Mouse (Mus musculus) embryo, embryonic 10.5 days (tissue): ENCODE measurements around the gene 2210011C24Rik.
"Not testable (repeated sequence)": the region's sequence is repeated elsewhere in the genome, so short reads cannot be mapped to it uniquely, and the experiment has no call there.

Source experiments
- DNase-seq: peaks from one replicate; pipeline ENCODE4 v3.0.0-alpha.2; 2015; ENCODE audit warnings: low spot score

The 2210011C24Rik gene

DNA sequence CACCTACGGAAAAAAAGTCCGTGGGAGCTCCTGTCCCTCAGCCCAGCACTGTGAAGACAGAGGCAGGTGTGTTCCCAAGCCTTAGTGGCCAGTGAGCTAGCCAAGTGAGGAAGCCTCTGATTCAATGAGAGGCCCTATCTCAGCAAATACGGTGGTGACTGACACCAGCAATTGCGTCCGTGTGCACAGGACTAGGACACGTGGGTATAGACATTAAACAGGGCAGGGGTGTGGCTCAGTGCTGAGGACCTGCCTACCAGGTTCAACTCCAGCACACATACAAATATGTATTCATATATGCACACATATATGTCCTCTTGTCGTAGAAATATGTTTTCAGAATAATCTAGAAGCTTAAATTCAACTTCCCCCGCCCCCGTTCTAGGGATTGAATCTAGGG, 7.8 kb upstream of the 2210011C24Rik start:
- DNase-seq = no peak

DNA sequence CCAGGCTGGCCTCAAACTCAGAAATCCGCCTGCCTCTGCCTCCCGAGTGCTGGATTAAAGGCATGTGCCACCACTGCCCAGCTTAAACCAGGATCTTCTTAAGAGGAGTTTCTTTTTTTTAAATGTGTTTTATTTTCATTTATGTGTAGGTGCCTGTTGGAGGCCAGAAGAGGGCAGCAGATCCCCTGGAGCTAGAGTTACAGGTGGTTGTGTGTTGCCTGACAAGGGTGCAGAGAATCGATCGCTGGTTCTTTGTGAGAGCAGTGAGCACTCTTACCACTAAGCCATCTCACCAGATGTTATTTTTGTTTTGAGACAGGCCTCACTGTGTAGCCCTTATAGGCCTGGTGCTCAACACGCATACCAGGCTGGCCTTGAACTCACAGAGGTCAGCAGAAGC, 3.9 kb upstream of the 2210011C24Rik start:
- DNase-seq = no peak

DNA sequence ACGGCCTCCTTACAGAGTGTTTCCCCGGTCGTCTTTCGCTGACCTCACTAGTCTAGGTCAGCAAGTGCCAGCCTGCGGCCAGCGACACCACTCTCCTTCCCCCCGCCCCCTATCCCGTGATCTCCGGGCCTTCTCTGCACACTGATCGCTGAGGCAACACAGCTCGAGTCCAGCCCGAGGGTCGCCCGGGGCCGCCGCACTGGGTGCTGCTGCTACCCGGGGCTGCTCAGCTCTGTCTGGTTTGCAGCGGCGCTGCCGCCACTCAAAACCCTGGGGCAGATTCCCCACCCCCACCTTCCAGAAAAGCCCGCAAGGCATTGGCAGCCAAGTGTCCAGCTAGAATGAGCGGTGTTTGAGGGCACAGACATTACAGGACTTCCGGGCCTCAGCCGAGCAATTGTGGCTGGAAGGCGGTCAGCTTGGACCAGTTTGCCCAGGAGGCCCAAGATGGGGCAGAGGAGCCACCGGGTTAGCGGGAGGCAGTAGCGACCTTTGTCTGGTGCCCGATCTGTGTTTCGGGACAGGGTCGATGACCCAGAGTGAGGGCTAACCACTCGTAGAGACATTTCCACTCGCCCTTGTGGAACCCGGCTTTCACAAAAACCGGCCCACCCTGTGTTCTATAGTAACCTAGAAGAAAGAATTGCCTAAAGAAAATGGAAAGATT, 661 bp upstream of the 2210011C24Rik start:
- DNase-seq = peak; percentile 68

GRCm38 (mm10) chr8:84010625-84011611, 1.1 kb downstream of the 2210011C24Rik start:
- DNase-seq = peak; percentile 84

GRCm38 (mm10) chr8:84009876-84010275, 2.1 kb downstream of the 2210011C24Rik start:
- peak; percentile 93 for DNase-seq

- peak; percentile 69 for DNase-seq
Observed at GRCm38 (mm10) chr8:84008362-84008761, 3.6 kb downstream of the 2210011C24Rik start.

GRCm38 (mm10) chr8:84005502-84005901, 6.5 kb downstream of the 2210011C24Rik start:
- DNase-seq = not testable (repeated sequence)

- peak; percentile 95 for DNase-seq
Observed at GRCm38 (mm10) chr8:84004533-84005201, 7.3 kb downstream of the 2210011C24Rik start.

DNA sequence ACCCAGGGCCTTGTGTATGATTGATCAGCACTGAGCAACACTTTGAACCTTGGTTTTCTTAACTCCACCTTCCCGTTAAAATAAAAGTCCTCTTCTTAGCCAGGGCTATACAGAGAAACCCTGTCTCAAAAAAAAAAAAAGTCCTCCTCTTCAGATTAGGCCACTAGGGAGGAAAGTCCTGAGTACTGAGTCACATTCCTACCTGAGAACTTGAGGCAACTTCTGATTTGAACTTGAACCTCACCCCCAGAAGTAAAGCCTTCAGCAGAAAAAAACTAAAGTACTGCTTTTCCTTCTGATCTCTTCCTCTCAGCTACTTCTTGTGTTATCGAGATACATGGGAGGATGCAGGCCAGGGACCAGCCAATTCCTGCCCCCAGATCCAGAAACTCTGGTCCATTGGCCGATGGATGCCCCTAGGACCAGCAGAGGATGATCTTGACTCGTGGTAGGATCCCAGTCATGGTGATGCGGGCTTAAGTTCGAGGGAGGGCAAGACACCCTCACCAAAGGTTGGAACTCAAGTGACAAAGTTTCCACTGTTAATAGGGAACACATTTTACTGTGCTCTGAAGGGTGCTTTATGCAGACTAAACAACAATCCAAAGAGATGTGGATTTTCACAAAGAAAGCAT, 8.2 kb downstream of the 2210011C24Rik start:
- no peak for DNase-seq

DNA sequence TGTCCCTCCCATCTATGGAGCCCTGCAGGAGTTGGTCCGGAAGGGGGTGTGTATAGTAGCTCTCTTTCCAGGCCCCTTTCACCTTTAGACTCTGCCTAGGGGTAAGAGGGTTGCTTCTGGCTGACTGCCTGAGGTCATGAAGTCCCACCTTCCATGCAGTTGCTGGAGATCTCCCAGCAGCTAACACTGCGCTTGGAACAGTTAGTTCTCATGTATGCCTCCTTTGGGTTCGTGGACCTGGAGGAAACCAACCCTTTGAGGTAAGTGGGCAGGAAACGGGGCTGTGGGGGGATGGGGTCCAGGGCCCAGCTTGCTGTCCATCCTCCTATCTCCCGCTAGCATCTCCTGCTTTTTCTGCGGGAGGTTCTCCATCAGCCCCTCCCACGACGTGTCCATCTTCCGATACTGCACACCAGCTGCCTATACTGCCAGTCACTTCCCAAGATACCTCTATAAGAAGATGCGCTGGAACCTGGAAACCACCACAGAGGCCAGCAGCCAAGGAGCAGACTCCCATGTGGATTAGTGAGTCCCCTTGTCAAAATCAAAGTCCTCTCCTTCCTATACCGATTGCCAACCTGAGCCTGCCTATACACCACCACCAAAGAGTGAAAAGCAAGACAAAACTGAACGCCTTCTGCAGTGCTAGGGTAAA, 8.9 kb downstream of the 2210011C24Rik start:
- no peak for DNase-seq

DNA sequence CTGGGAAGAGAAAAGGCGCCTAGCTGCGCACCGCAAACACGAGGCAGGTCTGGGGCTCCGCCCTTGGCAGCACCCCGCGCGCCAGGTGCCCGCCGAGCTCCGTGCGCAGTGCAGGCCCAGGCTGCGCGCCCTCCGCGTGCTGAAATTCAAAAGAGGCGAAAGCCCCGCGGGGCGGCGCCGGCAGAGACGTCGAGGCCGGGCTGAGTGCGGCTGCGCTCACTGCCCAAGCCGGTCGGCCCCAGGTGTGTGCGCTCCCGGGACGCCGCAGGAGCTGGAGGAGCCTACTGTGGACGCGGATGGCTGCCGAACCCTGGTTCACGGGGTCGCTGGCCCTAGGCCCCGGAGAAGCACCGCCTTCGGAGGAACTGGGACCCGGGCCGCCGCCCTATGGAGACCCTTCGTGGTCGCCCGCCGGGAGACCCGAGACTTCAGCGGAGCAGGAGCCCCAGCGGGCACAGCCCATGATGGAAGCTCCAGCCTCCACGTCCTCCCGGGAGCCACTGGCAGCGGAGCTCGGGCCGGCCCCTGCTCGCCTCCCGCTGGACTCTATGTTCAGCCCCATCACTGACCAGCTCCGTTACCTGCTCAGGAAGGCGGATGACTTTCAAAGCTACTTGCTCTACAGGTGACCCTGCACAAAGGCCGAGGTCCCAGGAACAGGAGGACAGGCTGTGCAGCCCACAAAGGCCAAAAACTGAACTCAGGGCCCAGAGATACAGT, 10.5 kb downstream of the 2210011C24Rik start, which contains the start of gene 1700067K01Rik:
Gene 1700067K01Rik, plus strand, starts transcription at position 222 of the 720 bp plus-strand sequence.
- no peak for DNase-seq

DNA sequence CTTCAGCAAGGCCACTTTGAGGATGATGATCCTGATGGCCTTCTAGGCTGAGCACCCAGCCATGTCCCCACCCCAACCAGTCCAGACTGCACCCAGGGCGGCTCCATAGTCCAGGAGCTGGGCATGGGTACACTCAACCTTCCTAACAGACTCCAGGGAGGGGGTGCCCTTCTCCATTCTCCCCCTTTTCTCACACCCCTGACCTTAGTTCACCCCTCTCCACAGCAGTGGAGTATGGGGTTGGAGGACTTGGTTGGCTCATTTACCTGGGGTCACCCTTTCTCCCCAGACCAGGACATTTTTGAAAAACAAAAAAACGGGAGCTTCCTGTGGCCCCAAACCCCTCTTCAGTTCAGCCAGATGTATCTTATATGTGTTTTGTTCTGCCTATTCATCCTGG, 12.1 kb downstream of the 2210011C24Rik start:
- no peak for DNase-seq

DNA sequence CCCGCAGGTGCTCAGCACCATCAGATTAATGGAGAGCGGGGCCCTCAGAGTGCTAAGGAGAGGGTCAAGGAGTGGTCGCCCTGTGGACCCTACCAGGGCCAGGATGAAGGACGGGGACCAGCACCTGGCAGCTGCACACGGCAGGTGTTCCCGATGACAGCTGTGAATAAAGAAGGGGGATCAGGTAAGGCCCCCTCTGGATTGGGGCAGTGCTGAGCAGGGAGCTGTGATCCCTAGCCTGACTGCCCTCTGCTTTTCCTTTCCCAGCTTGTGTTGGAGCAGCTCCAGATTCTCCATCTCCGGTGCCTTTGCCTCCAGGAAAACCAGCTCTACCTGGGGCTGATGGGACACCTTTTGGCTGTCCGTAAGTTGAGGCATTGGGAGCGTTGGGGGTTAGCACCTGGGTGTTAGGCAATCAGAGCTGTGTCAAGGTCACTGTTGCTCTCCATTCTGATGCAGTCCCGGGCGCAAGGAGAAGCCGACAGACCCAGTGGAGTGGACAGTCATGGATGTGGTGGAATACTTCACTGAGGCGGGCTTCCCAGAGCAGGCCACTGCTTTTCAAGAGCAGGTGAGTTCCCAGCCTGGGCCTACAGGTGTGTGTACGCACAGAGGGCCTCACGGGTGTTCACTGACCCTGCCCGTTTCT, 12.8 kb downstream of the 2210011C24Rik start:
- no peak for DNase-seq

DNA sequence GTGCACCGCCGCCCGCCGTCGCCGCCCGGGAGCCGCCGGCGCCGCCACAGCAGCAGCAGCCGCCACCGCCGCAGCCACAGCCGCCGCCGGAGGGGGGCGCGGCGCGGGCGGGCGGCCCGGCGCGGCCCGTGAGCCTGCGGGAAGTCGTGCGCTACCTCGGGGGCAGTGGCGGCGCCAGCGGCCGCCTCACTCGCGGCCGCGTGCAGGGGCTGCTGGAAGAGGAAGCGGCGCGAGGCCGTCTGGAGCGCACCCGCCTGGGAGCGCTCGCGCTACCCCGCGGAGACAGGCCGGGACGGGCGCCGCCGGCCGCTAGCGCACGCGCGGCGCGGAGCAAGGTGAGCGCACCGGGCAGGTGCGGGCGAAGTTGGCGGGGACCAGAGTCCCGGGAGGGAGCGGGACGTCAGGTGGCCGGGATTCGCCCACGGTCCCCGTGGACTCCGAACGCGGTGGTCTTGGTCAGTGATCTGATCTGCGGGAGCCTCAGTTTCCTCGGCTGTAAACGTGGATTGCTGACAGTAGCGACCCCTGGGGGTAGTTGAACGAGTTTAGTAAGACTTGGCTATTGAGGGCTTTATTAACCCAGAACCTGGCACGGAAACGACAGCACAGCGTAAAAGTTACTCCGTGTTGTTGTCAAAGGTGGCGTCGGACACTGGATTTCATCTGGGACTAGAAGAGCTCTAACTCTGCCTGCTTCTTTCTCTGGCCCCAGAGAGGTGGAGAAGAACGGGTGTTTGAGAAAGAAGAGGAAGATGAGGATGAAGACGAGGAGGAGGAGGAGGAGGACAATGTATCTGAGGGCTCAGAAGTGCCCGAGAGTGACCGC, 13.5 kb downstream of the 2210011C24Rik start:
- peak; percentile 85 for DNase-seq

DNA sequence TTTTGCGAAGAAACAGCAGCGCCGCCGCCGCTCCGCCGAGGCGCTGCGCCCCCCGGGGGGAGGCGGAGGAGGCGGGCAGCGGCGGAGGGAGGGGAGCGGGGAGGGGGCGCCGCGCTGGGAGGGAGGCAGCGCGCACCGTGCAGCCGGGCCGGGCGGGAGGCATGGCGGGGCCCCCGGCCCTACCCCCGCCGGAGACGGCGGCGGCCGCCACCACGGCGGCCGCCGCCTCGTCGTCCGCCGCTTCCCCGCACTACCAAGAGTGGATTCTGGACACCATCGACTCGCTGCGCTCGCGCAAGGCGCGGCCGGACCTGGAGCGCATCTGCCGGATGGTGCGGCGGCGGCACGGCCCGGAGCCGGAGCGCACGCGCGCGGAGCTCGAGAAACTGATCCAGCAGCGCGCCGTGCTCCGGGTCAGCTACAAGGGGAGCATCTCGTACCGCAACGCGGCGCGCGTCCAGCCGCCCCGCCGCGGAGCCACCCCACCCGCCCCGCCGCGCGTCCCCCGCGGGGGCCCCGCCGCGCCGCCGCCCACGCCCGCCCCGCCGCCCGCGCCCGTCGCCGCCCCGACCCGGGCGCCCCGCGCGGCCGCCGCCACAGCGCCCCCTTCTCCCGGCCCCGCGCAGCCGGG, 14.3 kb downstream of the 2210011C24Rik start, which contains the start of gene Samd1:
Gene Samd1, plus strand, starts transcription at position 162 of the 631 bp plus-strand sequence.
- DNase-seq = peak; percentile 62

DNA sequence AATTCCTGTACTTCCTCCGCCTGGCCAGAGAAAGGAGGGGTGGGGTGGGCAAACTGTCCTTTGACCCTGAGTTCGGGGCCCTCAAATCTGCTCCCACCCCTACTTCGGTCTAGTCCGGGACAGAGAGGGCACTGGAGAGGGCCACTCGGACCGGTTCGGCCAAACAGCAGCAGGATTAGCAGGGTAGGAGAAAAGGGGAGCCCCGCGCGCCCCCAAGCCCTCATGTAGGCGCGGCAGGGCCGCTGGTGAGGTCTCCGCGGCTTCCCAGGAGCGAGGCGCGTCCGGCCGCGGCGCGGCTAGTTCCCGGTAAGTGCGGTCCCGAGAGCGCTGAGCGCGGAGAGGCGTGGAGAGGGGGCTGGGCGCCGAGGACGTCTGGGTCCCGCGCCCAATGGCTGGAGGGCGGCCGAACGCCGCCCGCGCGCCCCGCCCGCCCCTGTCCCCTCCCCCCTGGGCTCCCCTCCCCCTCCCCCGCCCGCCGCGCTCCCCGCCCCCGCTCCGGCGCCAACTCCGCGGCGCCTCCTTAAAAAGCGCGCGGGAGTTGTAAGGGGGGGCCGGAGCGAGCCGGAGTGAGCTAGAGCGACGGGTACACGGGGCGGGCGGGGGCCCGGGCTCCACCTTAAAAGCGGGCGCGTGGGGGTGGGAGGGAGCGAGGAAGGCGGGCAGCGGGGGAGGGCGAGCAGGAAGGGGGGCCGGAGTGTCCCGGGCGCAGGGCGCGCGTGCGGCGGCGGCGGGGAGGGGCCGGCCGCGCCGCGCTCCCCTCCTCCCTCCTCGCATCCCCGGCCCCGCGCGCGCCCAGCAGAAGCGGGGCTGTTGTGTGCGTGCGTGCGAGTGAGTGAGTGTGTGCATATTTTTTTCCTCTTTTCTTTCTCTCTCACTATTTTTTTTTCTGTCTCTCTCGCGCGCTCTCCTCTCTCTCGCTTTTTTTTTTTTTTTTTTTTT, 15.1 kb downstream of the 2210011C24Rik start:
- peak; percentile 91 for DNase-seq

GRCm38 (mm10) chr8:83995973-83996372, 16.0 kb downstream of the 2210011C24Rik start:
- DNase-seq = no peak
